Mouse (Mus musculus) liver, postnatal 0 days (tissue): Measurements from ENCODE around the gene Atp6v1f.

ENCODE experiments used
- CTCF ChIP-seq: sonication (generic); IDR thresholded peaks from 2 replicates; pipeline ENCODE4 v1.5.1; 2016; ENCODE audit warnings: antibody characterized with exemption, low read depth
- EP300 ChIP-seq: IDR thresholded peaks from 2 replicates; pipeline ENCODE4 v1.6.1; 2016; ENCODE audit warnings: antibody characterized with exemption, low read depth, mild to moderate bottlenecking

GRCm38 (mm10) chr6:29509086-29509485, 41.6 kb downstream of the Atp6v1f start:
- no peak for TF ChIP-seq CTCF
- no peak for TF ChIP-seq EP300
